Mouse (Mus musculus): Measurements from ENCODE around the gene Zpbp2. TPM values are rescaled to one million over a fixed set of nuclear protein-coding genes. Genes with fewer than 3 reads are reported as not detected.

The Zpbp2 gene
- polyA plus RNA-seq, 1 experiment from 2014 or later, result 0.45 TPM

DNA sequence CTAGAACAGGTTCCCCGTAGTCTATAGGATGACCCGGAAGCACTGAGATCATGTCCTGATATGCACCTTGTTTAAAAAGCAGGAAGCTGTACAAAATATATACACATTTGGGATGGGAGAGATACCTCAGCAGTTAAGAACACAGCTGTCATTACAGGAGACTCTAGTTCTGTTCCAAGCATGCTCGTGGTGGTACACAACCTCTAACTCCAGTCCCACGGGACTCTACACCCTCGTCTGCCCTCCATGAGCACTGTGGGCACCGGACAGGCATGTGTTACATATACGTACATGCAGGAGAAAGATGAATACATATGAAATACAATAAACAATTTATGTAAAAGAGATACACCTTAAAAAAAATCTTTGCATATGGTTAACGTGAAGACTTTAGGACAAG, 8.3 kb upstream of the Zpbp2 start:
- ATAC-seq (ENCODE audit: low read depth) (no peak), DNase-seq (no peak)
- Histone ChIP-seq H3K4me3 (replicated peaks) (no peak overlapping the region), H3K27me3 (peaks cover 62% of the 10 kb centered on the region), H3K4me2 (no peak overlapping the region), H3K27ac (no peak overlapping the region), H3K9ac (no peak overlapping the region), H3K4me1 (replicated peaks) (no peaks in the 10 kb centered on the region; the same call in 1 of the 2 replicates), H3K9me3 (replicated peaks) (no peaks in the 10 kb centered on the region), H3K36me3 (no peaks in the 10 kb centered on the region)
- WGBS (ENCODE audit: insufficient replicate concordance), result 54% methylated on average over 8 of the region's 8 CpGs

DNA sequence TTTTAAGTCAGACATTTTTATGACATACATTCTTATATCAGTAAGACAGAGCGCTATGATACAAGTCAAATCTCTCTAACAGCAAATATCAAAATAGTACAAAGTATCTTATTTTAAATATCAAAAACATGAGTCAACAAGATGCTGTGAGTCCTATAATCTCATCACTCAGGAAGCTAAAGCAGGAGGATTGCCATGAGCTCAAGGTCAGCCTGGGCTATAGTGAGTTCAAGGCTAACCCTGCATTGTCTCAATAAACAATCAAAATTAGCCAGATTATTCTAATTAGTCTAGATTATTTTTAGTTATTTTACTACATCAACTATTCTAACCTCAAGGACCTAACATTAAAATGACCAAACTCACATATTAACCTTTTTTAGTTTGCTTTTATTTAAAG, 7.5 kb upstream of the Zpbp2 start:
- H3K9ac ChIP-seq, result no peak overlapping the region
- DNase-seq (no peak), ATAC-seq (ENCODE audit: low read depth) (no peak)
- WGBS (ENCODE audit: insufficient replicate concordance), result 72% methylated on average over 1 of the region's 1 CpGs
- no peaks in the 10 kb centered on the region for H3K9me3 ChIP-seq (replicated peaks)
- H3K4me3 ChIP-seq (replicated peaks), result no peak overlapping the region
- H3K4me1 ChIP-seq (replicated peaks), result no peaks in the 10 kb centered on the region; the same call in 1 of the 2 replicates
- no peaks in the 10 kb centered on the region for H3K36me3 ChIP-seq
- no peak overlapping the region for H3K27ac ChIP-seq
- peaks cover 71% of the 10 kb centered on the region for H3K27me3 ChIP-seq
- H3K4me2 ChIP-seq, result no peak overlapping the region

DNA sequence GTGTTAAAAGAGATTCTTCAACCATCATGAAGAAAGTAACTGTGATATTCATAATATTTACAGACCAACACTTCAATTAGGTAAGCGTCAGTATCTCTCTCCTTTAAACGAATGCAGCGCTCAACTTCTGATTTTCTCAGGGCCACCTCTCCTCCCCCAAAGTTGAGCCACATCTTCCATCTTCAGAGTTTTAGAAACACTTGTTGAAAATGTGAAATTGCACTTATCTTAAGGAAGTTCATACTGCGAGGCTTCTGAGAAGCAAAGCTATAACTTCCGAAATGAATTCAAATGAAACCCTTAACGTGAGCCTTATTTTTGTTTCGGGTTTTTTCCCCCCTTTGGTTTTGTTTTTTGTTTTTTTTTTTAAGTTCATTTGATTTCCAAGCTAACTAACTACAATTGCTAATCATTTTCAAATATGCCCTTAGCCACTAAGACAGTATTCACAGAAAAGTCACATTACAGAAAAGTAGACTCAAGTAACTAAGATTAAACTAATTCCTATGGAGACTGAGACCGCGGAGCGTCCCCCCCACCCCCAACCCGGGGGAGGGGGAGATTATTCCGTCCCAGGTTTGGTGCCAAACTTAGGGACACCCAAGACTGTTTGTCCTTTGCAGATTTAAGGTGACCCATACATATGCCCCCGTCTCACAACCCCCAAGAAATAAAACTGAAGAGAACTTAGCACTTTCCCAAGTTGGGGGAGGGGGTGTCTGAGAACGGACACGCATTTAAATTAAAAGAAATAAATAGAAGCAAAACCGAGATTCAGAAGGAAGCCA, 5.8 kb upstream of the Zpbp2 start:
- H3K27me3 ChIP-seq, result peaks cover 88% of the 10 kb centered on the region

DNA sequence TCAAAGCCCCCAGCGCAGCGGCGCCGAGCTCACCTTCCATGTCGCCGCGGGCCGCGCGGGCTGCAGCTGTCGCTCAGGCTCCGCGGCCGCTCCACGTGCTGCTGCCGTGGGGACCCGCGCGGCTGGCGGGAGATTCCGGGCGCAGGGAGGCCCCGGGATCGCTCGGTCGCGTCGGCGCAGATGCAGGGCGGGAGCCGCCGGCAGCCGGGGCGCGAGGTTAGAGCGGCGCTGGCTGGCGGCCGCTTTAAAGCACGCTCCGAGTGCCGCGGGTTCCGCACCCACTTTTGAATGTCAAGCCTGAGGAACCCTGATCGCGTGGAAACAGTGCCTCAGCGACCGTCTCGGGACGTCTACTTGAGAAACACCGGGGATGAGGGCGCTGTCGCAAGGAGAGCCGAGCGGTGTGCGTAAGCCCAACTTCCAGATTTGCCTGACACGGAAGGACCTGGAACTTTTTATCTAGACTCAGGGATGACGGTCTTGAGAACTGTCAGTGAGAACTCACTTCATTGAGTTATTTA, 5.1 kb upstream of the Zpbp2 start, which contains the start of gene Ikzf3:
TSS of gene Ikzf3 (minus strand) at position 321 of the 521 bp plus-strand sequence.
- Histone ChIP-seq H3K36me3 (no peaks in the 10 kb centered on the region), H3K27ac (no peak within 1 kb of the TSS), H3K4me3 (replicated peaks) (peak within 1 kb of the TSS; percentile 37), H3K4me1 (replicated peaks) (peaks cover 7% of the 10 kb centered on the region), H3K4me2 (peak within 1 kb of the TSS; percentile 60), H3K9ac (no peak within 1 kb of the TSS), H3K27me3 (peaks cover 94% of the 10 kb centered on the region), H3K9me3 (replicated peaks) (no peaks in the 10 kb centered on the region)
- 1% methylated on average over 58 of the region's 58 CpGs for WGBS (ENCODE audit: insufficient replicate concordance)
- no peak for ATAC-seq (ENCODE audit: low read depth)
- DNase-seq, result no peak

More for the DNA sequence above, 5.8 kb upstream of the Zpbp2 start:
- H3K4me2 ChIP-seq, result peak overlapping the region; percentile 60
- no peaks in the 10 kb centered on the region for H3K9me3 ChIP-seq (replicated peaks)
- no peaks in the 10 kb centered on the region for H3K36me3 ChIP-seq
- H3K9ac ChIP-seq, result no peak overlapping the region
- DNase-seq (no peak), ATAC-seq (ENCODE audit: low read depth) (no peak)
- 4% methylated on average over 16 of the region's 16 CpGs for WGBS (ENCODE audit: insufficient replicate concordance)
- H3K4me3 ChIP-seq (replicated peaks), result peak overlapping the region; percentile 37
- peaks cover under 1% of the 10 kb centered on the region for H3K4me1 ChIP-seq (replicated peaks)
- H3K27ac ChIP-seq, result no peak overlapping the region

DNA sequence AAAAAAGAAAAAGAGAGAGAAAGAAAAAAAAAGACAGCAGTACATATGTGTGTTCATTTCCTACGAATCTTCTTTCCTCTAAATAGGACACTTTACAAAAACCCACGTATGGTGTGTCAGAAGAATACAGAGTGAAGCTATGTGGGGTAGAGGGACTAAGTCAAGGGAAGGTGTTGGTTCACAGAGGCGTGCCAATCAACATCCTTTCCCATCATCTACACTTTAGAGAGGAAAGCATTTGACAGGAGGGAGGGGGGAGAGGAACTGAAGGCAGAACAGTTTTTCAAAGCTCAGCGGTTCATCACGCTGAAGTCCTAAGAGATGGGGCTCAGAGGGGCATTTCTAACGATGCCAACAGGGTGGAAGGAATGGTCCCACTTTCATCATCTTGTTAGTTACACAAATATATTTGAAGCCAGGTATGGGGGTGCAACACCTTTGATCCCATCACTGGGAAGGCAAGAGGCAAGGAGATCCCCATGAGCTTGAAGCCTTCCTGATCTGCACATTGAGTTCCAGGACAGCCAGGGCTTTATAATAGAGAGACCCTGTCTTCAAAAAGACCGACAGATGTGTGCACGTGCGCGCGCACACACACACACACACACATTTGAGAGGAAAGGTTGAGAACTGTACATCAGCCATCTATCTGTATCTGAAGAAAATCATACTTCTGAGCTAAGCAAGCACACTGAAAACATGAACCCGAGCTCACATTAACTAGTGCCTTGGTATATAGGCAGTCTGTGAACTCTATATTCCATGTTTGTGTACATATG, 4.2 kb upstream of the Zpbp2 start:
- H3K36me3 ChIP-seq, result no peaks in the 10 kb centered on the region
- no peak overlapping the region for H3K4me2 ChIP-seq
- peaks cover 85% of the 10 kb centered on the region for H3K27me3 ChIP-seq
- no peaks in the 10 kb centered on the region for H3K9me3 ChIP-seq (replicated peaks)
- no peak overlapping the region for H3K4me3 ChIP-seq (replicated peaks)
- no peak overlapping the region for H3K9ac ChIP-seq
- no peak overlapping the region for H3K27ac ChIP-seq
- H3K4me1 ChIP-seq (replicated peaks), result peaks cover 13% of the 10 kb centered on the region
- ATAC-seq (ENCODE audit: low read depth), result no peak
- WGBS (ENCODE audit: insufficient replicate concordance), result 31% methylated on average over 12 of the region's 12 CpGs
- DNase-seq, result no peak

DNA sequence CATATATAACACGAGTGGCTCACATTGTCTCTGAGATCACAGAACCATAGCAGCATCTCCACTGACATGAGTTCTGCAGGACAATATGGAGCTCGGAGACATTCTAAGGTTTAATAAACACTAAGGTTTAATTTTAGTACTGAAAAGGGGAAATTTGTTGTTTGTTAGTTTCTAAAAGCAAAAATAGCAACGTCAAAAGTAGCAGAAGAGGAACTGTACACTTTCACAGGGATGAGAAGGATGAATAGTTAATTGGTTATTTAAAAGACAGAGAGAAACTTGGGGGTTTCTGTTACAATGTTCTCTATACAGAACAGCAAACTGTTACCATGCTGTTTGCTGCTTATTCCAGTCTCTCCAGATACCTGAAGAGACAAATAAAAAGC, 3.6 kb upstream of the Zpbp2 start:
- peaks cover 79% of the 10 kb centered on the region for H3K27me3 ChIP-seq
- no peak overlapping the region for H3K9ac ChIP-seq
- no peaks in the 10 kb centered on the region for H3K36me3 ChIP-seq
- peaks cover 15% of the 10 kb centered on the region for H3K4me1 ChIP-seq (replicated peaks)
- H3K4me2 ChIP-seq, result no peak overlapping the region
- no peaks in the 10 kb centered on the region for H3K9me3 ChIP-seq (replicated peaks)
- no peak overlapping the region for H3K27ac ChIP-seq
- DNase-seq (no peak), ATAC-seq (ENCODE audit: low read depth) (no peak)
- no peak overlapping the region for H3K4me3 ChIP-seq (replicated peaks)
- WGBS (ENCODE audit: insufficient replicate concordance), result 33% methylated on average over 3 of the region's 3 CpGs

DNA sequence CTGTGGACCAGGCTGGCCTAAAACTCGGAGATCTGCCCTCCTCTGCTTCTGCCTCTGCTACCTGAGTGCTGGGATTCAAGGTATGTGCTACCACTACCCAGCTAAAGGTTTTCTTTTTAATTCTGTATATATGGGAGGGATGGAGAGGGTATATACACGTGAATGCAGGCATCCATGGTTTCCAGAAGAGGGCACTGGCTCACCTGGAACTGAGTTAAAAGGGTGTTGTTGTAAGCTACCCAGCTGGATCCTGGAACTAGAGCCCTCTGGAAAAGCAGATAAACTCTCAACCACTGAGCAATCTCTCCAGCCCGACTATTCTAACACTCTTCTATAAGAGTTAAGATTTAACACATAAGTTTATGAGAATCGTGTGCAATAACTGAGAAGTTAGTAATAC, 1.5 kb upstream of the Zpbp2 start:
- no peak overlapping the region for H3K9ac ChIP-seq
- H3K36me3 ChIP-seq, result no peaks in the 10 kb centered on the region
- DNase-seq (no peak), ATAC-seq (ENCODE audit: low read depth) (no peak)
- WGBS (ENCODE audit: insufficient replicate concordance), result 36% methylated on average over 4 of the region's 4 CpGs
- peaks cover 15% of the 10 kb centered on the region for H3K4me1 ChIP-seq (replicated peaks)
- H3K9me3 ChIP-seq (replicated peaks), result no peaks in the 10 kb centered on the region
- no peak overlapping the region for H3K4me3 ChIP-seq (replicated peaks)
- no peak overlapping the region for H3K4me2 ChIP-seq
- no peak overlapping the region for H3K27ac ChIP-seq
- peaks cover 62% of the 10 kb centered on the region for H3K27me3 ChIP-seq

DNA sequence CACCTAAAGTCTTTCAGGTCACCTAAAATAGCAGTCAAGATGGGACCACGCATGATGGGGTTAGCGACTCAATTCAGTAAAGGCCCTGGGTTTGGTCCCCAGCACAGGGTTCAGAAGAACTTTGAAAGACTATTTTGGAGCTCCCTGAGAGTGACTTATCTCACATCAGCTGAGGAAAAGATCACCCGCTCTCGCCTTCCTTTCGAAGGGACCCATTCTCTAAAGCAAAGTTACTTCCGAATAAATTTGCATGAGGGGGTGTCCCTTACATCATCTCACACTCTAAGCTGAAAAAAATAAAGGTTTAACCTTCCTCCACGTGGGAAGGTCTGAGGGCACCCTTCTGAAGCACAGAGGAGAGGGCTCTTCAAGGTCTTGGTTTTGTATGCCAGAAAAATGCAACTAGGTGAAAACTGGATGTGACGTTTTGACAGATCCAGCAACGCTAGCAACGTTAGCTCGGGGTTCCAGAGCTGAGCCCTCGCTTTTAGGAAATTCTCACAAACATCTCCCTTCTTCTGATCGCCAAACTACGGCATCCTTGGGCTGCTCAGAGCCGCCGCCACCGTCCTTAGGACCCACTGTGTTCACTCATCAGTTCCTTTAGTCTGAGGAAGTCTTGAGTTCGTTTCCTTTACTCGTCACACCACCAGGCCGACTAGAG, 454 bp upstream of the Zpbp2 start:
- Histone ChIP-seq H3K4me1 (replicated peaks) (peaks cover 15% of the 10 kb centered on the region), H3K4me2 (peak overlapping the region; percentile 75), H3K27ac (no peak overlapping the region; the same call in 1 of the 2 replicates), H3K9me3 (replicated peaks) (no peaks in the 10 kb centered on the region), H3K9ac (peak overlapping the region; percentile 74; the same call in 1 of the 2 replicates), H3K27me3 (peaks cover 52% of the 10 kb centered on the region), H3K4me3 (replicated peaks) (peak overlapping the region; percentile 76), H3K36me3 (no peaks in the 10 kb centered on the region)
- 13% methylated on average over 20 of the region's 20 CpGs for WGBS (ENCODE audit: insufficient replicate concordance)
- DNase-seq (no peak), ATAC-seq (ENCODE audit: low read depth) (no peak)

DNA sequence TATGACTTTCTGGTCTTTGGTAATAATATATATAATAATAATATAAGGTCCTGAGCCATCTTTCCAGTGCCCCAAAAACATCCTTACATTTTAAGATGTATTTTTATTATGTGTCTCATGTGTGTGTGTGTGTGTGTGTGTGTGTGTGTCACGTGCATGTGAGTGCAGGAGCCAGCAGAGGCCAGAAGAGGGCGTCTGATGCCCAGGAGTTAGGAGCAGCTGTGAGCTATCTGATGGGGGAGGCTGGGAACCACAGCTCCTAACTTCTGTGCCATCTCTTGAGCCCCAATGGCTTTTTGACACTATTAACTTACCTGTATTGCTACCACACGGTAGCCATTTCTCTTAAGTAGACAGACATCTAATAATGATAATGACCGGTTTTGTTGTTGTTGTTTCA, 3.1 kb downstream of the Zpbp2 start:
- no peak for ATAC-seq (ENCODE audit: low read depth)
- Histone ChIP-seq H3K9me3 (replicated peaks) (no peaks in the 10 kb centered on the region), H3K4me3 (replicated peaks) (no peak overlapping the region), H3K36me3 (no peaks in the 10 kb centered on the region), H3K4me2 (no peak overlapping the region), H3K9ac (no peak overlapping the region), H3K27ac (no peak overlapping the region), H3K27me3 (peaks cover 33% of the 10 kb centered on the region), H3K4me1 (replicated peaks) (peaks cover 15% of the 10 kb centered on the region)
- no peak for DNase-seq
- 79% methylated on average over 4 of the region's 4 CpGs for WGBS (ENCODE audit: insufficient replicate concordance)

DNA sequence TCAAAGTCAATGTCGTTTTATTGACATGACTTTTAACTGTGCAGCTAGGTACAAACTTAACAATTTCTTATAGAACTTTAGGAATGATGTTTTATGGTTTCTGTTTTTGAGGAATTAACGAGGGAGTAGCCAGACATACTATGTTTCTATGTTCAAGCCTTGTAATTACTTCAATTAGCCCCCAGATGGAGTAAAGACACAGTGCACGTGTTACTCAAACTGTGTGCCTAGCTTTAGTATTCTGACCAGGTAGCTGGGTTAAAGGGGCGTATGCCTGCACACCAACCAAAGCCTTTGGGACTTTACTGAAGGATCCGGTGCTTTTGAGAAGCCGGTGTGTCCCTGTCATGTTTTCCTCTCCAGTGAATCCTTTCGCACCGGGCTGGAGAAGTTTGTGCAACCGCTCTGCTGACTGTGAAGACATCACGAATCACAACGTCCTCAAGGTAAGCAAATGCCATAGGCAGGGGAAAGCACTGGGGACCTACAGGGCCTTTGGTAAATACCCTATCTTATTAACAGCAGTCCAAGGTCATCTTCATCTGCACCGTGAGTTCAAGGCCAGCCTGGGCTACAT, 4.3 kb downstream of the Zpbp2 start:
- Histone ChIP-seq H3K4me3 (replicated peaks) (no peak overlapping the region), H3K9me3 (replicated peaks) (no peaks in the 10 kb centered on the region), H3K4me2 (no peak overlapping the region), H3K4me1 (replicated peaks) (peaks cover 13% of the 10 kb centered on the region), H3K36me3 (no peaks in the 10 kb centered on the region), H3K9ac (no peak overlapping the region), H3K27ac (no peak overlapping the region), H3K27me3 (peaks cover 31% of the 10 kb centered on the region)
- ATAC-seq (ENCODE audit: low read depth) (no peak), DNase-seq (no peak)
- 64% methylated on average over 12 of the region's 12 CpGs for WGBS (ENCODE audit: insufficient replicate concordance)

DNA sequence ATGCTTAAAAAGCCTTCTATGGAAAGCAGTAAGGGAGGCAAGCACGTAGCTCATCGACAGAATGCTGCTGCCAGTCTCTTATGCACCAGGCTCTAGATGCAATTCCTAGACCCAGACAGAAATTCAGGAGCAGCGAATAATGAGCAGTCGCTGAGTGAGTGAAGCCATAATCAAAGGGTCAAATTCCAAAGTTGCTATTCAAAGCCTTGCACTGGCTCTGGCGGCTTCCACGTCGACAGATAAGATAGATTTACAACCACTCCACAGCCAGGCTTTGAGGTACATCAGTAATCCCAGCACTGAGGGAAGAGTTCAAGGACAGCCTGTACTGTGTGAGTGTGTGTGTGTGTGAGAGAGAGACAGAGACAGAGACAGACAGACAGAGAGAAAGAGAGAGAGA, 10.0 kb downstream of the Zpbp2 start:
- H3K4me2 ChIP-seq, result no peak overlapping the region
- H3K27ac ChIP-seq, result no peak overlapping the region
- peaks cover 48% of the 10 kb centered on the region for H3K27me3 ChIP-seq
- 40% methylated on average over 7 of the region's 7 CpGs for WGBS (ENCODE audit: insufficient replicate concordance)
- no peaks in the 10 kb centered on the region for H3K36me3 ChIP-seq
- ATAC-seq (ENCODE audit: low read depth) (no peak), DNase-seq (no peak)
- no peaks in the 10 kb centered on the region for H3K4me1 ChIP-seq (replicated peaks)
- H3K4me3 ChIP-seq (replicated peaks), result no peak overlapping the region
- no peak overlapping the region for H3K9ac ChIP-seq
- H3K9me3 ChIP-seq (replicated peaks), result no peaks in the 10 kb centered on the region
